Comparison of ENCODE assay signal across 25 mouse cellular contexts in the genomic region with DNA sequence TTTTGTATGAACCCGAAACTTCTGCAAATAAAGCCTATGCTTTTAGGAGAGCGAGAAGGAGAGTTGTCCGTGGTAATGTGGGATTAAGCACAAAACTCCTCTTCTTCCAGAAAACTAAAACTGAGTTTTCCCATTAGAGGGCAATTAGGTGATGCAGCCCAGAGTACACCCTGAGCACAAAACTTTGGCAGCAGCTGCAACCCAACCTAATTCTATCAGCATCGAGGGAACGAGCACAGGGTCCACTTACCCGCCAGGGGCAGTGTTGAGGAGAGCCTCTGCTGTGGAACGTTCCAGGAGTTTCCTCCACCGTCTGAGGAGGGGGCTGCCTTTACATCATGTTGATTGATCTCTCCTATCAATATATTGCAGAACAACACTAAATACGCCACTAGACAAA.
"Had no signal": no experiment of that assay in that cellular context is flagged by ENCODE, and none has a peak within 500 bp of the region (broad histone marks: within the 10 kb centered on the region; RNA-seq: fewer than 3 reads in every experiment).

No protein-coding gene starts in this region.

- H3K4me1 ChIP-seq: kidney, embryonic 15.5 days; liver, embryonic 12.5 days had no signal

- ATAC-seq: hindbrain, postnatal 0 days; intestine, embryonic 16.5 days; liver, embryonic 12.5 days had no signal

- H3K27me3 ChIP-seq: heart, embryonic 12.5 days; hindbrain, embryonic 13.5 days; hindbrain, embryonic 15.5 days; kidney, embryonic 15.5 days; limb, embryonic 15.5 days; liver, embryonic 12.5 days had no signal

- H3K9ac ChIP-seq: heart, embryonic 12.5 days; hindbrain, embryonic 13.5 days; hindbrain, embryonic 15.5 days; kidney, embryonic 15.5 days; limb, embryonic 13.5 days; limb, embryonic 15.5 days; liver, embryonic 12.5 days; liver, embryonic 14.5 days had no signal

- H3K4me2 ChIP-seq: heart, embryonic 12.5 days; hindbrain, embryonic 13.5 days; hindbrain, embryonic 15.5 days; kidney, embryonic 15.5 days; limb, embryonic 13.5 days; limb, embryonic 15.5 days; liver, embryonic 12.5 days had no signal

- H3K36me3 ChIP-seq: heart, embryonic 10.5 days; heart, embryonic 12.5 days; hindbrain, embryonic 13.5 days; hindbrain, embryonic 15.5 days; kidney, embryonic 15.5 days; limb, embryonic 13.5 days; limb, embryonic 15.5 days; liver, embryonic 12.5 days had no signal

- DNase-seq: gastrocnemius, postnatal 14 days; gastrocnemius, postnatal 36 days; heart, adult 18-20 months; heart, postnatal 10 days; heart, postnatal 36 days; kidney, adult 11 months; kidney, adult 2 months; kidney, adult 9 months; kidney, postnatal 14 days; kidney, postnatal 36 days; layer of hippocampus, adult 9-11 months; layer of hippocampus, postnatal 36 days; left cerebral cortex, postnatal 4 days had no signal

- H3K9me3 ChIP-seq: heart, embryonic 10.5 days; hindbrain, embryonic 13.5 days; hindbrain, embryonic 15.5 days; kidney, embryonic 15.5 days; limb, embryonic 13.5 days; limb, embryonic 15.5 days; liver, embryonic 12.5 days had no signal

- H3K27ac ChIP-seq: heart, embryonic 10.5 days; hindbrain, embryonic 13.5 days; hindbrain, embryonic 15.5 days; hindbrain, postnatal 0 days; kidney, embryonic 15.5 days; kidney, postnatal 0 days; limb, embryonic 13.5 days; limb, embryonic 15.5 days; liver, embryonic 12.5 days; liver, embryonic 14.5 days had no signal

- H3K4me3 ChIP-seq: heart, embryonic 10.5 days; heart, embryonic 12.5 days; hindbrain, embryonic 13.5 days; hindbrain, embryonic 15.5 days; kidney, embryonic 15.5 days; limb, embryonic 13.5 days; limb, embryonic 15.5 days; liver, embryonic 12.5 days had no signal
